Mouse (Mus musculus): ENCODE measurements around the gene Gm45716. TPM values are rescaled to one million over a fixed set of nuclear protein-coding genes. Genes with fewer than 3 reads are reported as not detected.

Gene Gm45716
- polyA plus RNA-seq, 1 experiment from 2014 or later: 8.6 TPM

- Histone ChIP-seq H3K27me3 (no peaks in the 10 kb centered on the region), H3K4me3 (no peak overlapping the region), H3K36me3 (no peaks in the 10 kb centered on the region), H3K27ac (no peak overlapping the region), H3K4me2 (no peak overlapping the region), H3K9me3 (no peaks in the 10 kb centered on the region), H3K9ac (no peak overlapping the region), H3K4me1 (no peaks in the 10 kb centered on the region)
- 65% methylated on average over 6 of the region's 6 CpGs for WGBS
- ATAC-seq (ENCODE audit: borderline replicate concordance, extremely low read depth, low FRiP score, low TSS enrichment): no peak
Measured at GRCm38 (mm10) chr11:90220022-90220645, 32.7 kb downstream of the Gm45716 start.

DNA sequence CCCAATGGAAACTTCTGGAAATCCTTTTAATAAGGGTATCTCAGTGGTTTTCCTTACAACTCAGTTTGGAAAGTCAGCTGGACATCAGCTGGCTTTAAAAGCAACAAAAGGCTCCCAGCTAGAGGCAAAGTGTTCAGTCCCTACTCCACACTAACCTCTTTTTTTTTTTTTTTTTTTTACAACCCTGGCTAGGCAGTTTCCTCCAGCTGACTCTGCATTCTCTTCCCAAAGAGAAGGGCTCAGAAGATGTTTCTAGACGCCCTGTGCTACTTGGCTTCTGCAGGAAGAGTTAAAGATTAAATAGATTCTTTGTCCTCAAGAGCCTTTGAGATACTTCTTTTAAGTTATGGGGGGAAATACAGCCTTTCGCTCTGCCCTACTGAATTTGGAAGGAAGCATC lies 33.3 kb downstream of the Gm45716 start:
- Histone ChIP-seq H3K36me3 (no peaks in the 10 kb centered on the region), H3K4me1 (no peaks in the 10 kb centered on the region), H3K27me3 (no peaks in the 10 kb centered on the region), H3K9me3 (no peaks in the 10 kb centered on the region), H3K4me3 (no peak overlapping the region), H3K27ac (no peak overlapping the region), H3K4me2 (no peak overlapping the region), H3K9ac (no peak overlapping the region)
- WGBS: 31% methylated on average over 2 of the region's 2 CpGs
- no peak for ATAC-seq (ENCODE audit: borderline replicate concordance, extremely low read depth, low FRiP score, low TSS enrichment)

- peaks cover 3% of the 10 kb centered on the region; the same call in 1 of the 2 replicates for H3K4me1 ChIP-seq
- no peak overlapping the region for H3K4me2 ChIP-seq
- H3K27me3 ChIP-seq: no peaks in the 10 kb centered on the region
- no peaks in the 10 kb centered on the region for H3K9me3 ChIP-seq
- 36% methylated on average over 11 of the region's 11 CpGs for WGBS
- H3K27ac ChIP-seq: 0 out of 2 replicates have a peak overlapping the region, but pooled peaks have one; percentile 15
- no peak for ATAC-seq (ENCODE audit: borderline replicate concordance, extremely low read depth, low FRiP score, low TSS enrichment)
- H3K9ac ChIP-seq: no peak overlapping the region
- no peaks in the 10 kb centered on the region for H3K36me3 ChIP-seq
- H3K4me3 ChIP-seq: no peak overlapping the region
Measured at GRCm38 (mm10) chr11:90224914-90225470, 37.5 kb downstream of the Gm45716 start.

GRCm38 (mm10) chr11:90227000-90227922 lies 39.8 kb downstream of the Gm45716 start:
- Histone ChIP-seq H3K27ac (no peak overlapping the region), H3K4me3 (no peak overlapping the region), H3K4me1 (peaks cover 21% of the 10 kb centered on the region), H3K27me3 (no peaks in the 10 kb centered on the region), H3K36me3 (no peaks in the 10 kb centered on the region), H3K9ac (no peak overlapping the region), H3K9me3 (no peaks in the 10 kb centered on the region), H3K4me2 (no peak overlapping the region)
- 64% methylated on average over 12 of the region's 12 CpGs for WGBS
- no peak for ATAC-seq (ENCODE audit: borderline replicate concordance, extremely low read depth, low FRiP score, low TSS enrichment)

DNA sequence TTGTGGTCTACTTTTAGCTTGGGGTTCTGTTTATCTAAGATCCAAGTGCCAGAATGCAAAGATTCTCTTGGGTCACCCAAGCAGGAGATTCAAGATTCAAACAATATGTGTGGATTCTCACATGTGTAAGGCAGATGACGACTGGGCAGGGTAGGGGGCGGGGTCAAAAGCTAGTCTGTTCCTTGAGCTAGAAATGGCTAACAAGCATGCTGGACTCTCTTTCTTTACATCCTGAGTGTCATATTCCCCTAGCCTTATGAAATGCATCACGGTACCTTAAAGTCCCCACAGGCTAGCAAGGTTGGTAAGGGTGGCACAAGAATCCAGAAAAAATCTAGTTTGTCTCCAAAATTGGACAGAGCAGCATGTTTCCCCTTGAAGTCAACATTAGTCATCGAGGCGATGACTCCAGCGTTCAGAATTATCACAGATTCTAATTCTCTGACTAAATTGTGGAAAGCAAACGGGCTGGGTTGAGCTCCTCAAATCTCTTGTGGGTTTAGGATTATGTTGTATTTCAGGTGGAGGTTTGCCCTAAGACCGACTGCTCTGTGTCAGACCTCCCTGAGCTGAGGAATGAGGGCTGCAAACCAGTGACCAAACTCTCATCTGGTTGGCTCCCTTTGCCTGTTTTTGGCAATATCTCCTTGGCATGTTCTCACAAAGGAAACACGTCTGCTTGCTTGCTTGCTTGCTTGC lies 40.9 kb downstream of the Gm45716 start:
- Histone ChIP-seq H3K4me2 (no peak overlapping the region), H3K4me3 (no peak overlapping the region), H3K9ac (no peak overlapping the region), H3K27me3 (no peaks in the 10 kb centered on the region), H3K4me1 (peaks cover 24% of the 10 kb centered on the region), H3K27ac (no peak overlapping the region), H3K9me3 (no peaks in the 10 kb centered on the region), H3K36me3 (no peaks in the 10 kb centered on the region)
- 76% methylated on average over 9 of the region's 9 CpGs for WGBS
- no peak for ATAC-seq (ENCODE audit: borderline replicate concordance, extremely low read depth, low FRiP score, low TSS enrichment)

GRCm38 (mm10) chr11:90229800-90230199 lies 42.3 kb downstream of the Gm45716 start:
- no peaks in the 10 kb centered on the region for H3K36me3 ChIP-seq
- no peak overlapping the region for H3K27ac ChIP-seq
- H3K4me2 ChIP-seq: no peak overlapping the region
- H3K4me1 ChIP-seq: peaks cover 24% of the 10 kb centered on the region
- ATAC-seq (ENCODE audit: borderline replicate concordance, extremely low read depth, low FRiP score, low TSS enrichment): no peak
- no peaks in the 10 kb centered on the region for H3K27me3 ChIP-seq
- H3K4me3 ChIP-seq: no peak overlapping the region
- no peaks in the 10 kb centered on the region for H3K9me3 ChIP-seq
- no peak overlapping the region for H3K9ac ChIP-seq

GRCm38 (mm10) chr11:90230671-90231070 lies 43.2 kb downstream of the Gm45716 start:
- Histone ChIP-seq H3K4me1 (peaks cover 24% of the 10 kb centered on the region), H3K9ac (no peak overlapping the region), H3K27me3 (no peaks in the 10 kb centered on the region), H3K9me3 (no peaks in the 10 kb centered on the region), H3K27ac (peak overlapping the region; percentile 56), H3K36me3 (no peaks in the 10 kb centered on the region), H3K4me2 (no peak overlapping the region), H3K4me3 (no peak overlapping the region)
- WGBS: 34% methylated on average over 2 of the region's 2 CpGs
- ATAC-seq (ENCODE audit: borderline replicate concordance, extremely low read depth, low FRiP score, low TSS enrichment): 0 out of 2 replicates have a peak, but pooled peaks have one; percentile 27

DNA sequence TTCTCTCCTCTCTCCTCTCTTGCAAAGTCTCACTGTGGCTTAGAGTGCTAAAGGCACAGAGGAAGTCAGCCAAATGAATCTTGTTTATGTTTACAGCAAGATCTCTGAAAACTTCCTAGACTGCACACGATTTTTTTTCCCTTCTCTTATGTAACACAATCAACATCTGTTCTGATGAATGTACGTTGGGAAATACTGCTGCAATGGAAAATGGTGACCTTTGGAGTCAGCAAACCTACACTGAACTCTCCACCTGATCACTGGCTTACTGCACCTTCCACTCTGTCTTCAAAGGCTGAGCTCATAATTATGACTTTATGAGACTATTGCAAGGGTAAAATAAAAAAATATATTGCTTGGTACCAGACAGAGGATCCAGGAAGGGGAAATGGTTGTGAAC lies 44.1 kb downstream of the Gm45716 start:
- Histone ChIP-seq H3K9me3 (no peaks in the 10 kb centered on the region), H3K4me3 (no peak overlapping the region), H3K27ac (peak overlapping the region; percentile 56), H3K4me2 (no peak overlapping the region), H3K27me3 (no peaks in the 10 kb centered on the region), H3K36me3 (no peaks in the 10 kb centered on the region), H3K9ac (no peak overlapping the region), H3K4me1 (peaks cover 24% of the 10 kb centered on the region)
- ATAC-seq (ENCODE audit: borderline replicate concordance, extremely low read depth, low FRiP score, low TSS enrichment): no peak
- WGBS: 23% methylated on average over 2 of the region's 2 CpGs

GRCm38 (mm10) chr11:90232685-90233084 lies 45.2 kb downstream of the Gm45716 start:
- Histone ChIP-seq H3K36me3 (no peaks in the 10 kb centered on the region), H3K9ac (no peak overlapping the region), H3K4me1 (peaks cover 24% of the 10 kb centered on the region), H3K4me3 (no peak overlapping the region), H3K4me2 (no peak overlapping the region), H3K27ac (no peak overlapping the region), H3K27me3 (no peaks in the 10 kb centered on the region), H3K9me3 (no peaks in the 10 kb centered on the region)
- ATAC-seq (ENCODE audit: borderline replicate concordance, extremely low read depth, low FRiP score, low TSS enrichment): no peak
- WGBS: 14% methylated on average over 4 of the region's 4 CpGs

- Histone ChIP-seq H3K27me3 (no peaks in the 10 kb centered on the region), H3K27ac (no peak overlapping the region), H3K4me3 (no peak overlapping the region), H3K4me1 (peaks cover 18% of the 10 kb centered on the region), H3K4me2 (no peak overlapping the region), H3K36me3 (no peaks in the 10 kb centered on the region), H3K9me3 (no peaks in the 10 kb centered on the region), H3K9ac (no peak overlapping the region)
- WGBS: 65% methylated on average over 5 of the region's 5 CpGs
- no peak for ATAC-seq (ENCODE audit: borderline replicate concordance, extremely low read depth, low FRiP score, low TSS enrichment)
Measured at GRCm38 (mm10) chr11:90235221-90235620, 47.7 kb downstream of the Gm45716 start.

- Histone ChIP-seq H3K9ac (no peak overlapping the region), H3K4me1 (no peaks in the 10 kb centered on the region), H3K4me3 (no peak overlapping the region), H3K27me3 (no peaks in the 10 kb centered on the region), H3K27ac (no peak overlapping the region), H3K9me3 (no peaks in the 10 kb centered on the region), H3K4me2 (no peak overlapping the region), H3K36me3 (no peaks in the 10 kb centered on the region)
- ATAC-seq (ENCODE audit: borderline replicate concordance, extremely low read depth, low FRiP score, low TSS enrichment): no peak
- WGBS: 67% methylated on average over 5 of the region's 5 CpGs
Measured at GRCm38 (mm10) chr11:90237616-90238015, 50.1 kb downstream of the Gm45716 start.

Data from lung, embryonic 15.5 days (tissue).